Mouse (Mus musculus): ENCODE results near the gene Dennd1b.

The Dennd1b gene

DNA sequence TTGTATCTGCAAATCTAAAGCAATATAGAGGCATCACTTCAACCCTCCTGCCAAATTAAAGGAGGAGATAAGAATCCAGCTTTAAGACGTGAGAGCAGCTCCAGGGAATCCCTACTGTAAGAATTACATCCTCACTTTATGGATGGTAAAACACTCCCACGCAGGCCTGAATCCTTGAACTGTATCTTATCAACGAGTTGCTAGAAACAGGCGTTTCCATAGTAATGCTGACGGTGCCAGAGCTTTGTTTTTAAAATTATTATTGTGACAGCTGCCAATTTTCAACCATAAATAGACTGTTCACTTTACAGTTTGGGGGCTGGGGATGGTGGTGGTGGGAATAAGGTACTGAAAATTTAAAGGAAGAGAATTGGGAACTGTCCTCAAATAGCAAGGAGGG is 239.8 kb downstream of the Dennd1b start:
- DNase-seq = no peak

DNA sequence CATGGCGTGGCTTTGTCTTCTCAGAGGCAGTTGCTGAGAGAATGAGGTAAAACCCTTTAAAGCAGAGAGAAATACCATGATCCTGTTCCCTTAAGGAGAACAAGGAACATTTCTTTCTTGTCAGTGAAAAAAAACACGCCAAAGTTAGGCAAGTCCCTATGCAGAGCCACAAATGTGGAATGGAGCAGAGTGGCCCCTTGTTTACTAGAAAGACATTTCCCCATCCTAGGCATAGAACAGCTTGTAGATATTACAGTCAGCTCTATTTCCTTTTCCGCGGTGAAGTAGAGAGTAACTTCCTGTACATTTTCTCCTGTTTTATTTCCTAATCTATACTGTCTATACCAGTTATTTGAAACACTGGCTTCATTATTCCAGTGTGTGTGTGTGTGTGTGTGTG is 243.0 kb downstream of the Dennd1b start:
- DNase-seq = no peak

DNA sequence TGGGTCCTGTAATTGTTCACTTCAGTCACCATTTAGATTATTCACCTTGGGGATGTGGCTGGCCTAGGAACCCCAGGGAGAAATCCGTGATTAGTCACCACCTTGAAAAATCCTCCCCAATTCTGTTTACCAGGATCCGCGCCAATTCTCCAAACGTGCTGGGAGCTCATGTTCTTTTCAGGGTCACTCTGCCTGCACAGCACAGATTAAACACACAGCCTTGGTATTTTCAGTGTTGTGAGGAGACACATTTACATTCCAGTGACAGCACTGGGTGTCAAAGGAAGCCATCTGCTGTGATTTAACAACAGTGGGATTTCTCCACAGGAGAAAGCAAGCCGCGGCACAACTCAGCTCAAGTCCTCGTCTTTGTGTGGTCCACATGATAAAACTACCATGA is 246.6 kb downstream of the Dennd1b start:
- peak; percentile 25 to 56 for DNase-seq

DNA sequence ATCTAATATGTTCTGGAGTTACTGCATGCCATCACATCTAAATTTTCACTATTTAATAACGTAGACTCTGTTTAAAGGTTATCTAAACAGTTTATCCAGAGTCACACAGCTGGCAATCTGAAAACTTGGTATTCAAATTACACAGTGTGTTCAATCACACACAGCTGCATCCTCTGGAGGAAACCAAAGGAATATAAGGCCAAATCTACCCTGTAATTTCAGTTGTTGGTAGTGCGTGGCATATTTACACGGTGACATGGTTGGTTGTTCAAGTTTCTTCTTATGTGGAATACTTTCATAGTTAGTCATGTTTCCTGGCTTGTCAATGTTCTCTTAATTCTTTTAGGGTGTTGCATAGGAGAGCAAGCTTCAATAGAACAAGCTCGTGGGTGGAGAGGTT is 247.3 kb downstream of the Dennd1b start:
- no peak for DNase-seq

GRCm38 (mm10) chr1:139215311-139215710 is 252.1 kb downstream of the Dennd1b start:
- DNase-seq = no peak

DNA sequence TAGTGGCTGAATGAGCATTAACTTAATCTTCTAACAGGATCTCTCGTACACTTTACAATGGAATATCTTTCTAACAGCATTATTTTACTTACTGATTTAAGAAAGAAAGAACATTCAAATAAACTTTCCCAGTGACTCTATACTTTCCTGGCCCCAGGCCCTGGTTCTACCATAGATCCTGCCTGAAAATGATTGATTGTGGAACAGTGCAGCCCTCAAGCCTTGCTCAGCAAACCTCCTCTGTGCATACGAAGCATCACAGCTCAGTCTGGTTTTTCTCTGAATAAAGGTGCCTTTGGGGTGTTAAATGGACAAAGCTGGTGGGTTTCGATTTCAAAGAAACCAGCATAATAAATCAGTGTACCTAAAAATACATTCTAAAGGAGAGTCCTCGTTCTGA is 260.6 kb downstream of the Dennd1b start:
- no peak for DNase-seq

- DNase-seq = no peak
Observed at GRCm38 (mm10) chr1:139224309-139224949, 261.2 kb downstream of the Dennd1b start.

Measured in cerebellum, postnatal 25 days (tissue).